Mouse (Mus musculus): ENCODE data around the gene Acadm. TPM values are rescaled to one million over a fixed set of nuclear protein-coding genes. Genes with fewer than 3 reads are reported as not detected.
A peak's percentile ranks its signal among the peaks of the same experiment; 100 is the strongest.

Acadm gene
- 1,000 to 10,000 TPM; 1,125 to 1,306 TPM for total RNA-seq (2021)
- polyA plus RNA-seq (2012; rRNA removed): 480 and 876 TPM in 2 replicates
- long read RNA-seq, transcript Acadm-201 (12 exons, 2,047 nt): major isoform, 1,309 of 1,589 reads
- long read RNA-seq, partial matches to known transcripts: 250 of 1,589 reads
- long read RNA-seq, other reads (novel, unspliced or antisense): 27 of 1,589 reads

GRCm38 (mm10) chr3:153944335-153944990 is at the start of gene Acadm:
Acadm (minus strand) TSS chr3:153944632.
- under 1% methylated on average over 41 of the region's 41 CpGs for WGBS
- peak within 1 kb of the TSS; percentile 94 for H3K27ac ChIP-seq
- H3K4me3 ChIP-seq: peak within 1 kb of the TSS; percentile 84
- no peaks in the 10 kb centered on the region for H3K27me3 ChIP-seq (ENCODE audit: control insufficient read depth, insufficient read depth, low read length)
- peaks cover 10% of the 10 kb centered on the region for H3K36me3 ChIP-seq (ENCODE audit: control insufficient read depth, insufficient read depth, low read length)
- peak within 1 kb of the TSS; percentile 78 for H3K9ac ChIP-seq (ENCODE audit: low read depth, low read length)
- peaks cover 5% of the 10 kb centered on the region for H3K4me1 ChIP-seq (ENCODE audit: control insufficient read depth, insufficient read depth, low read length)
- intact Hi-C loops (cut with DNase I): loop anchor here (1.0 kb wide), 1 partner anchor 31 kb away; the partner anchor contains the start of gene Rabggtb
- peak; percentile 99 for DNase-seq
- H3K79me2 ChIP-seq (replicated peaks; ENCODE audit: control insufficient read depth, insufficient read depth, low read length): no peaks in the 10 kb centered on the region; the same call in 1 of the 2 replicates
- TF ChIP-seq POLR2A (IDR thresholded peaks at IDR 0.05; ENCODE audit: insufficient read depth, low read depth, low read length): peak; percentile 91
- 0 out of 2 replicates have a peak, but pooled peaks have one; percentile 57 for TF ChIP-seq EP300 (IDR thresholded peaks at IDR 0.05; ENCODE audit: insufficient read depth, low read depth, low read length)
- no peak for TF ChIP-seq CTCF (IDR thresholded peaks at IDR 0.05)

- Histone ChIP-seq H3K9ac (ENCODE audit: low read depth, low read length) (no peak overlapping the region), H3K36me3 (ENCODE audit: control insufficient read depth, insufficient read depth, low read length) (no peaks in the 10 kb centered on the region), H3K79me2 (replicated peaks; ENCODE audit: control insufficient read depth, insufficient read depth, low read length) (no peaks in the 10 kb centered on the region), H3K27me3 (ENCODE audit: control insufficient read depth, insufficient read depth, low read length) (no peaks in the 10 kb centered on the region), H3K4me1 (ENCODE audit: control insufficient read depth, insufficient read depth, low read length) (no peaks in the 10 kb centered on the region), H3K4me3 (no peak overlapping the region), H3K27ac (no peak overlapping the region)
- TF ChIP-seq EP300 (IDR thresholded peaks at IDR 0.05; ENCODE audit: insufficient read depth, low read depth, low read length): no peak
- peak; percentile 65 for TF ChIP-seq CTCF (IDR thresholded peaks at IDR 0.05)
- no peak for TF ChIP-seq POLR2A (IDR thresholded peaks at IDR 0.05; ENCODE audit: insufficient read depth, low read depth, low read length)
- DNase-seq: no peak
- intact Hi-C loops (cut with DNase I): loop anchor here (1.0 kb wide), 1 partner anchor 242 kb away; no protein-coding TSS in a partner anchor
- whole genome bisulfite sequencing: 50% methylated on average over 10 of the region's 10 CpGs
Measured at GRCm38 (mm10) chr3:153984428-153985340, 40.3 kb upstream of the Acadm start.

GRCm38 (mm10) chr3:153980611-153981010 is 36.2 kb upstream of the Acadm start:
- TF ChIP-seq CTCF (IDR thresholded peaks at IDR 0.05) (no peak), POLR2A (IDR thresholded peaks at IDR 0.05; ENCODE audit: insufficient read depth, low read depth, low read length) (no peak), EP300 (IDR thresholded peaks at IDR 0.05; ENCODE audit: insufficient read depth, low read depth, low read length) (no peak)
- 68% methylated on average over 2 of the region's 2 CpGs for WGBS
- intact Hi-C loops (cut with DNase I): no loop called here
- no peak for DNase-seq
- Histone ChIP-seq H3K27ac (no peak overlapping the region), H3K9ac (ENCODE audit: low read depth, low read length) (no peak overlapping the region), H3K36me3 (ENCODE audit: control insufficient read depth, insufficient read depth, low read length) (no peaks in the 10 kb centered on the region), H3K79me2 (replicated peaks; ENCODE audit: control insufficient read depth, insufficient read depth, low read length) (no peaks in the 10 kb centered on the region), H3K4me1 (ENCODE audit: control insufficient read depth, insufficient read depth, low read length) (no peaks in the 10 kb centered on the region), H3K4me3 (no peak overlapping the region), H3K27me3 (ENCODE audit: control insufficient read depth, insufficient read depth, low read length) (peaks cover 2% of the 10 kb centered on the region; the same call in 1 of the 2 replicates)

GRCm38 (mm10) chr3:153975791-153976190 is 31.4 kb upstream of the Acadm start:
- intact Hi-C loops (cut with DNase I): no loop called here
- Histone ChIP-seq H3K4me3 (no peak overlapping the region), H3K27me3 (ENCODE audit: control insufficient read depth, insufficient read depth, low read length) (peaks cover 8% of the 10 kb centered on the region), H3K79me2 (replicated peaks; ENCODE audit: control insufficient read depth, insufficient read depth, low read length) (no peaks in the 10 kb centered on the region), H3K36me3 (ENCODE audit: control insufficient read depth, insufficient read depth, low read length) (no peaks in the 10 kb centered on the region), H3K27ac (no peak overlapping the region), H3K9ac (ENCODE audit: low read depth, low read length) (no peak overlapping the region), H3K4me1 (ENCODE audit: control insufficient read depth, insufficient read depth, low read length) (peaks cover 2% of the 10 kb centered on the region)
- 76% methylated on average over 7 of the region's 7 CpGs for WGBS
- TF ChIP-seq EP300 (IDR thresholded peaks at IDR 0.05; ENCODE audit: insufficient read depth, low read depth, low read length): no peak
- no peak for TF ChIP-seq CTCF (IDR thresholded peaks at IDR 0.05)
- no peak for TF ChIP-seq POLR2A (IDR thresholded peaks at IDR 0.05; ENCODE audit: insufficient read depth, low read depth, low read length)
- DNase-seq: no peak

GRCm38 (mm10) chr3:153975060-153975459 is 30.6 kb upstream of the Acadm start:
- Histone ChIP-seq H3K79me2 (replicated peaks; ENCODE audit: control insufficient read depth, insufficient read depth, low read length) (no peaks in the 10 kb centered on the region), H3K4me3 (no peak overlapping the region), H3K4me1 (ENCODE audit: control insufficient read depth, insufficient read depth, low read length) (peaks cover 2% of the 10 kb centered on the region), H3K36me3 (ENCODE audit: control insufficient read depth, insufficient read depth, low read length) (no peaks in the 10 kb centered on the region), H3K9ac (ENCODE audit: low read depth, low read length) (no peak overlapping the region), H3K27me3 (ENCODE audit: control insufficient read depth, insufficient read depth, low read length) (peaks cover 8% of the 10 kb centered on the region), H3K27ac (no peak overlapping the region)
- TF ChIP-seq EP300 (IDR thresholded peaks at IDR 0.05; ENCODE audit: insufficient read depth, low read depth, low read length) (no peak), POLR2A (IDR thresholded peaks at IDR 0.05; ENCODE audit: insufficient read depth, low read depth, low read length) (no peak), CTCF (IDR thresholded peaks at IDR 0.05) (no peak)
- WGBS: 27% methylated on average over 6 of the region's 6 CpGs
- intact Hi-C loops (cut with DNase I): no loop called here
- no peak for DNase-seq

Data from heart, adult 2 months (tissue).